Mouse (Mus musculus): ENCODE results near the gene Trim8.

The Trim8 gene

GRCm38 (mm10) chr19:46501401-46502068, at the start of gene Trim8:
Gene Trim8, plus strand, starts transcription at chr19:46501702.
- CTCF ChIA-PET = interaction anchor here (0.7 to 1.3 kb wide), 4 partner anchors 27 to 50 kb away, joined by 3 to 10 read pairs (median 7); no protein-coding TSS in a partner anchor

GRCm38 (mm10) chr19:46452052-46452827, 49.3 kb upstream of the Trim8 start:
- CTCF ChIA-PET = interaction anchor here (0.5 kb wide), 1 partner anchor 49 kb away, joined by 5 read pairs; no protein-coding TSS in a partner anchor

GRCm38 (mm10) chr19:46452916-46453315, 48.6 kb upstream of the Trim8 start:
- CTCF ChIA-PET = no interaction called here

- CTCF ChIA-PET = interaction anchor here (1.0 kb wide), 1 partner anchor 11 kb away, joined by 3 read pairs; no protein-coding TSS in a partner anchor
Measured at GRCm38 (mm10) chr19:46454126-46454880, 47.2 kb upstream of the Trim8 start.

GRCm38 (mm10) chr19:46455032-46455431, 46.5 kb upstream of the Trim8 start:
- CTCF ChIA-PET = interaction anchor here (1.0 kb wide), 1 partner anchor 10 kb away, joined by 3 read pairs; no protein-coding TSS in a partner anchor

GRCm38 (mm10) chr19:46455556-46455955, 45.9 kb upstream of the Trim8 start:
- CTCF ChIA-PET = no interaction called here

- CTCF ChIA-PET = interaction anchor here (1.5 kb wide), 1 partner anchor 10 kb away, joined by 4 read pairs; no protein-coding TSS in a partner anchor
Measured at GRCm38 (mm10) chr19:46456018-46456735, 45.3 kb upstream of the Trim8 start.

GRCm38 (mm10) chr19:46457798-46458197, 43.7 kb upstream of the Trim8 start:
- CTCF ChIA-PET = interaction anchor here (1.5 kb wide), 1 partner anchor 8 kb away, joined by 4 read pairs; no protein-coding TSS in a partner anchor

- CTCF ChIA-PET = no interaction called here
Measured at GRCm38 (mm10) chr19:46459256-46459655, 42.2 kb upstream of the Trim8 start.

- CTCF ChIA-PET = no interaction called here
Measured at GRCm38 (mm10) chr19:46459889-46460288, 41.6 kb upstream of the Trim8 start.

- CTCF ChIA-PET = no interaction called here
Measured at GRCm38 (mm10) chr19:46462574-46462973, 38.9 kb upstream of the Trim8 start.

- CTCF ChIA-PET = interaction anchor here (0.8 to 1.2 kb wide), 2 partner anchors 15 to 17 kb away, joined by 7 to 9 read pairs; no protein-coding TSS in a partner anchor
Measured at GRCm38 (mm10) chr19:46463446-46463845, 38.1 kb upstream of the Trim8 start.

GRCm38 (mm10) chr19:46466160-46466559, 35.3 kb upstream of the Trim8 start:
- CTCF ChIA-PET = interaction anchor here (0.6 to 1.5 kb wide), 3 partner anchors 9 to 330 kb away, joined by 4 to 9 read pairs (median 5); no protein-coding TSS in a partner anchor

- CTCF ChIA-PET = interaction anchor here (0.6 to 1.2 kb wide), 3 partner anchors 32 to 326 kb away, joined by 6 to 10 read pairs (median 9); no protein-coding TSS in a partner anchor
Measured at GRCm38 (mm10) chr19:46467051-46467503, 34.4 kb upstream of the Trim8 start.

GRCm38 (mm10) chr19:46470364-46471240, 30.9 kb upstream of the Trim8 start:
- CTCF ChIA-PET = interaction anchor here (0.5 to 0.6 kb wide), 3 partner anchors 323 to 867 kb away, joined by 3 to 5 read pairs (median 3); no protein-coding TSS in a partner anchor

GRCm38 (mm10) chr19:46471324-46472093, 30.0 kb upstream of the Trim8 start:
- CTCF ChIA-PET = interaction anchor here (0.5 kb wide), 1 partner anchor 868 kb away, joined by 5 read pairs; no protein-coding TSS in a partner anchor

- CTCF ChIA-PET = no interaction called here
Measured at GRCm38 (mm10) chr19:46477432-46477845, 24.1 kb upstream of the Trim8 start.

GRCm38 (mm10) chr19:46478242-46478641, 23.3 kb upstream of the Trim8 start:
- CTCF ChIA-PET = interaction anchor here (0.6 kb wide), 1 partner anchor 15 kb away, joined by 9 read pairs; no protein-coding TSS in a partner anchor

GRCm38 (mm10) chr19:46478826-46479225, 22.7 kb upstream of the Trim8 start:
- CTCF ChIA-PET = no interaction called here
